Mouse (Mus musculus) embryo, embryonic 10.5 days (tissue): Measurements from ENCODE around the gene Grtp1.

Source experiments
- DNase-seq: peaks from one replicate; pipeline ENCODE4 v3.0.0-alpha.2; 2015; ENCODE audit warnings: low spot score

Grtp1 gene

DNA sequence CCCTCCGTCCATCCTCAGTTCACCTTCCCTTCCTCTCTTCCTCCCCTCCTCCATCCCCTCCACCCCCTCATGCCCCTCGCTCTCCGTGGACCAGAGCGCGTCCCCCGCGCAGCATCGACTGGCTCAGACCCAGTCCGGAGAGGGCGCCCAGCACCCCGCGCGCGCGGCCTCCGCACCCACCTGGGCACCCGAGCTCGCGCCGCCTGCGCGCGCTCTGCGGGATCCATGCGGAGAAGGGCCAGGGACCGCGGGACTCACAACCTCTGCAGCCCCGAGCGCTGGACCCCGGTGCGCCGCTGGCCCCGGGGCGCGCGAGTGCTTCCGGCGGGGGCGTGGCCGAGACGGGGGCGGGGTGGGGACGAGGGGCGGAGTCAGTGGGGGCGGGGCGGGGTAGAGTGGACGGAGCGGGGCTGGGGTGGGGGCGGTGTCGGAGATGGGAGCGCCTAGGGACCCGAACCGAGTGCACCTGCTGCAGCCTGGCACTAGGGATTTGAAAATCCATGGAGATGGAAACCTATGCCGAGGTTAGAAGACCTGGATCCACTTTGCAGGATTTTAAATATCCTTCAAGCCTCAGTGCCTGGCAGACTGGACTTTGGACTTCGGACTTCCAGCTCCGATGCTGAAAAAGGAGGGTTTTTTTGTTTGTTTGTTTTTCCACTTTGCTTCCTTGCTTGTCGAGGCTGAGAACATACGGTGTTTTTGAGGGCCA, at the start of gene Grtp1:
Grtp1 (minus strand) TSS at position 320 of the 712 bp plus-strand sequence.
- DNase-seq: peak; percentile 66

DNA sequence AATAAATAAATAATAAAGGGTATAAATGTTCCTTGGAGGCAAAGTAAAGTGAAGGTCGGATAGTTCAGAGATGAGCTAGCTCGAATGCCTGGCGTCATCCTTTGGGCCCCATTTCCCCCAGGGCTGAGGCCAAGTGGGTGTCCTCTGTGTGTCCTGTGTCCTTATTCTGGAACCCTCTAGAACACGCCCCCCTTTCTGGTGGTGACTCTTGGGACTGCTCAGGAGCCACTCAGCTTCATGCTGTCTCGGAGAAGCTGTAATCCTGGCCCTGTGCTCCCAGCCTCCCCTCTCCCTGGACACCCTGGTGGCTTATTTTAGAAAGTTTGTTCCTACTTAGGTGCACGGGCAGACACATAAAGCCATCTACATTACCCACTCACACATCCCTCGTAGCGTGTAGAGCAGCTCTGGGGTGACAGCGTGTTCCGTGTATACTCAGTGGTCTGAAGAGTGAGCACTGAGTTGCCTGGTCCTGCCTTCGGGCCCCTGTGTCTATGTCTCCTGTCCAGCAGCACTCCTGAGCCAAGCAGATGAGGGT, 44.0 kb upstream of the Grtp1 start:
- DNase-seq: no peak

DNA sequence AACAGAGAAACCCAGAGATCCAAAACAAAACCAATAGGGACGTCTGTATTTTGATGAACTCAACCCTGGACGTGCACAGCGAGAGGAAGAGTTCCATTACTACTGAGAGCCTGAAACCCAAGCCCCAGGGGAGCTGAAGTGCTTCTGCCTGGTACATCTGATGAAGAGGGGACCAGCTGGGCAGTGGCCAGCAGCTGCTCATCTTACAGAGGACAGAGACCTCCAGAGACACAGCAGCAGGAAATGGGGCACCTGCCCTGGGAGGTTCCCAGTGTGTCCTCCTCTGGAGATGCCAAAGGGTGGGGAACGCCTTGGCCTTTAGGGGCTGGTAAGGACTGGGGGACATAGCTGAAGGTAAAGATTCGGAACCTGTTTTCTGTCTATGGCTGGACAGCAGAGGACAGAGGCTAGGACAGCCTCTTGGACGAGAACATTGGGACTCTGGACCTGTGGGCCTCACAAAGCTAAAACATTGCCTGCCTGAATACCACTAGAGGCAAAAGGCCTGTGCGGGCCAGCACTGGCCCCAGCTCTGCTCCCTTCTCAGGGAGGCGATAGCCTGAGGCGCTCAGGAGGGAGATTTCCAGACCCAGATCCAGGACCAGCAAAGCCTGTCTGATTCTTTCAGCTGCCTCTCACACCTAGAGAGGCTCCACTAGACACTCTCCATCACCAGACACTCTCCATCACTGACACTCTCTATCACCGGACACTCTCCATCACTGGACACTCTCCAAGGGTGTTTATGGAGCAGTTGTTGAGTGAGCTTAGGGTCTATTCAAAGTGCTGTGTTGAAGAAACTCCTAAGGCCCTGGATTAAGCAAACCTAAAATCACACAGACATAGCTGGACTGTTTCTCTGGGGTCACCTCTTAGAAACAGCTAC, 42.8 kb upstream of the Grtp1 start:
- no peak for DNase-seq

DNA sequence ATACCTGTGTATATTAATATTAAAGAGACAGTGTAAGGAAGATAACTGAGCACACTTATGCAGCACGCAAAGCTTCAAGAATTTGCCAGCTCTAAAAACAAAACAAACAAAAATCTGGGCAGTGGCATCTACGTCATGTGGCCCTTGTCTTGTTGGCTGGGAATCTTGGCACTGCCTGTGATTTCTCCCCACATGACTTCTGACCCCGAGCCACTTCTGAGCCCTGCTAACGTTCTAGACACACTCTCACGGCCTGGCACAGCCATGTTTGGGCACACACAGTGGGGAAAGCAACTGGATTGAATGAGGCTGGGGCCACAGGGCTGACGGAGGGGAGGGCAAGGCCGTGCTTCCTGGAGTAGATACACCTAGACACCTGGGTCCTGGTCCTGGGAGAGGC, 40.3 kb upstream of the Grtp1 start:
- DNase-seq: no peak

DNA sequence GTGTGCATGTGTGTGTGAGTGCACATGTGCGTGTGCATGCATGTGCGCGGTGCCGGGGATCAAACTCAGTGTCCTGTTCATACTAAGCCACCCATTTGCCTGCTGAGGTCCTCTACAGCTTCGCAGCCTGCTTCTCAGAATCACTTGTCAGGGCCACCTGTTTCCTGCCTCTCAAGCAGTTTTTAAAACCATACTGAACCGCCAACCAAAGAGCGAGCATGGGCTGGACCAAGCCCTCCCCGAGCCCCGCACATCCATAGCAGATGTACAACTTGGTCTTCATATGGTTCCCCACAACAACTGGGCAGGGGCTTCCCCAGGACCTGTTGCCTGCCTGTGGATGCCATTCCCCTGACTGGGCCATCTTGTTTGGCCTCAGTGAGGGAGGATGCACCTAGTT, 39.6 kb upstream of the Grtp1 start:
- DNase-seq: no peak

DNA sequence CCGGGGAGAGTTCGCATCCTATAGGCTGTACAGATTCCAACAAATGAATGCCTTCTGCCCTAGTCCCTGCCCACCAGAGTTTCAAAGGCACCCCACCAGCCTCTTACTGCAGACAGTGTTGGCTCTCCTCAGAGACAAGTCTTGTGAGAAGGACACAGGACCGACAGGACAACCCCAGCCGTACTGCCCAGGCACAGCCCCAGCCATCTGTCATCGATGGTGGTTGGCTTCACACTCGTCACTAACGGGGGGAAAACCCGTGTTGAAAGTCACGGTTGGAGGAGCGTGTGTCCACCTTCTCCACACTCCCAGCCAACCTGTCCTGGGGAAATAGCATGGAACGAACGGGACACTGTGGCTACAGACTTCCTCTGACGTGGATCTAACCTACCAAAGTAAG, 34.4 kb upstream of the Grtp1 start:
- no peak for DNase-seq

DNA sequence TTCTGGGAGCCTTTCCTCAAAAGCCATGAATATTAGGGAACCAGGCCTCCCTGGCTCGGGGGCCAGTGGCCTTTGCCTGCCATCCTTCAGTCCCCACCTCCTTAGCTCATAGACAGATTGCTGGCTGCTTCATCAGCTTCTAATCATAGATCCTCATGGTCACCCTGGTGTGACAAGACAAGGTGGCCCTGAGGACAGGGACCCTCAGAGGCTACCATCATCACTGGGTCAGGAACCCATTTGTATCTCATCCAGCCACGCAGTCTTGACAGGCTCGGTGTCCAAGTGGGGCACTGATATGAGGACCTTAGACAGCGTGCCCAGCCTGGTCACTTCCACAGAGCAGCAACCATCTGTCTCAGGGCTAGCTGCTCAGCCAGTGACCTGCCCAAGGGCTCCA, 30.1 kb upstream of the Grtp1 start:
- DNase-seq: no peak

DNA sequence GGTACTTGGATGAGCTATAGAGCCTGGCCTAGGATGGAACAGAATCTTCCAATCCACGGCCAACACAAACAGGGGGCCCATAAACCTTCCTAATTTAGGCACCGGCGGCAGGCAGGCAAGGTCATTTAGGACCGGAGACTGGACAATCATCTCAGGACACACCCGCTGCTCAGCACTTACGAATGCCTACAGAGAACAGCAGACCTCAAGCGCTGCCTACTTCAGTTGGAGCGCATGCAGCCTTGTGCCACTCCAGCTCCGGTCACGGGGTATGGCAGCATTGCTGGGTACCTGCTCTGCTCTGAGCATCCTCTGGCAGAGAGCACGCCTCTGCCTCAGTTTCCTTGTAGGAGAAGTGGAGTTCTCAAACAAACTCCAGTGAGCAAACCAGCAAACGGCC, 29.4 kb upstream of the Grtp1 start:
- DNase-seq: no peak

DNA sequence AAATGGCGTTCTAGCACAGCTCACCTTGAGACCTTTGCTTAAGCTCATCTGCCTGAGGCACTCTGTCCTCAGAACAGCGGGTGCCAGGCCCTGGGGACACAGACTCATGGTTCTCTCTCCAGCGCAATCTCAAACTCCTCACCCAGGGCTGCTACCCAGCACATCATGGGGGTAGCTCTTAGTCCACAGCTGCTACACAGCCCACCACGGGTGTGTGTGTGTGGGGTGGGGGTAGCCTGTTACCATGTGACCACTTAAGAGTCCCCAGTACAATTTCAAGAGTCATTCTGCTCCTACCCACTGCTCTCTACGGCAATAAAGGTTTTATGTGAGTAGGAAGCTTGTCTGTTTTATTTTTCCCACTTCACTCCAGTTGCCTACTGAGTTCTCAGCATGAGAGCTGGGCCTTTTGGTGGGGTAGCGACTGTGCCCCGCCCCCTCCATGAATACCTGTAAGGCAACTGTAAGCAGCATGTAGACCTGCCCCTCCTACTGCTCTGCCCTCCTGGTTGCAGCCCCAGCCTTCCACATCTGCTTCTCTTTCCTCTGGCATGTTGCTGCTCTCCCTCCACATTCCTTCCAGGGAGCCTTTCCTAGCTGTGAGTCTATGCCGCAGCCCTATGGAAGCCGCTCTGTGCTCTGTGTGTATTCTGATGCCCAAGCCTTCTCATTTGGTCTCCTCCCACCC, 28.6 kb upstream of the Grtp1 start:
- no peak for DNase-seq

DNA sequence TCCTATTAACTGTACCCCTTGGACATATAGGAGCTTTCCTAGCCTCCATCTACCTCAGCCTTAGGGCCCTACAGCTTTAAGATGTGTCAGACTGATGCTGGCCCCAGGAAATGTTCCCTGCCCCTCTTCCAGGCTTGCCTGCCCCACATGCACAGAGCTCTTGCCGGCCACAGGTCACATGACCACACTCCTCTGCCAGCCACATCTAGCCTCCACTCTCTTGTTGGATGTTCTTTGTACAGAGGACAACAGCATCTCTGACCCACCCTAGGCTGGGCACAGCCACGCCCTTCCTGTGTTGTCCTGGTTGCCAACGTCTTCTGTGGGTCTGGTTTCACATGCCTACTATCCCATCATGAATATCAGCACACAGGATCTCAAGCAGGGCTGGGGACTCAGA, 26.8 kb upstream of the Grtp1 start:
- DNase-seq: no peak

DNA sequence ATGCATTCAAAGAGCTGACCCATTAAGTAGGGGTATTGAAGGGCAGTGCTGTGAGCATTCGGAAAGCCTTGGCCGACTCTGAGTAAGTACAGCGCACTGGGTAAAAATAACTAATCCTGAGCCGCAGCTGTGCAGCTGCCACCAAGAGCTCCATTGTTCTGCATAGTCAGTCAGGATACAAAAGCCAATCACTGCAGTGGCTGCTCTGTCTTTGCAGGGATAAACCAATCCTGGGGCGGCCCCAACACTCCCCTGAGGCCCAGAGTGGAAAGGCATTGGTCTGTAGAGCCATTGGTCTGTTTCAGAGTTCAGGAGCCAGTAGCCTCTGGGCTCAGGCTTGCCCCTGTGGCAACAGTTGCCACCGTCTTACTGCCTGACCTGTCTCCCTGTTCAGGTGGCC, 25.9 kb upstream of the Grtp1 start:
- DNase-seq: peak; percentile 54

DNA sequence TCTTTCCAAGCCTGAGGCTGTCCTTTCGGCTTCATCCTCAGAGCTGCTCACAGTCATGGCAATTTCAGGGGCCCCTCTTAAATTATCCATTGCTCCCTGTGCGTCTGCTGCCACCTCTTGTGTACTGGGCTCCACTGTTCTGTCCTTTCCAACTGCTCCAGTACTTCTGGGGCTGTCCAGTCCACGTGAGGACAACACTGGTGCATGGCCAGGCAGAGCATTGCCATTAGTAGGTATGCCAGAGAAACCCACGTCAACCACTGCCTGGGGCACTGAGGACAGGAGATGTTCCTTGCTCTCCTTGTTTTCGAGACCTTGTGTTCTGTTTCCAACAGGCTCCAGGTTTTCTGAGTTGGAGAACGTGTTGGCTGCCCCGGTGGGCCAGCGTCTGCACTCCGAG, 24.0 kb upstream of the Grtp1 start:
- DNase-seq: no peak

DNA sequence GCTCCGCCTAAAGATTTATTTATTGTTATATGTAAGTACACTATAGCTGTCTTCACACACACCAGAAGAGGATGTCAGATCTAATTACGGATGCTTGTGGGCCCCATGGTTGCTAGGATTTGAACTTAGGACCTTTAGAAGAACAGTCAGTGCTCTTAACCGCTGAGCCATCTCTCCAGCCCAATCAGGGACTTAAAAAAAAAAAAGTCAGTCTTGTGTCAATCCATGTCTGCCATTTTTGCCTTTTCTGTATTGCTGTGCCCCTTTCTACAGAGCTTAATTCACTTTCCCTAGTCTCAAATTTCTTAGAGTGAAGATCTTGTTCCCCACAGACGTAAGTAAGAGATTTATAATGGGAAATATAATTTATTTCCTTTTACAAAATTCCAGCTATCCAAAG, 18.0 kb upstream of the Grtp1 start:
- DNase-seq: no peak

DNA sequence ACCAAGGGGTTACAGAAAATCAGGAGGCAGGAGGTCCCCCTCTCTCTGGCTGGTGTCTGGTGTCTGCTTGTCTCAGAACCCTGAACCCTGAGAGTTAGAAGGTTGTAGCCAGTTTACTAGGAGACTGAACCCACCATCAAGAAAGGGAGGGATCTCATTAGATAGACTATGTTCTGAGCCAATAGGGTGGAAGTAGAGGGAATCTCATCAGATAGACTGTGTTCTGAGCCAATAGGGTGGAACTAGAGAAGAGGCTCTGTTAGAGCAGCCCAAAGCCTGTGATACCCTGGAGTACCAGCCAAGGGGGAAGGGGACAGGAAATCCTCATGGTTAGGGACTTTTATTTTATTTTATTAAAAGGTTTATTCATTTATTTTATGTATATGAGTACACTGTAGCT, 17.6 kb upstream of the Grtp1 start:
- DNase-seq: no peak

DNA sequence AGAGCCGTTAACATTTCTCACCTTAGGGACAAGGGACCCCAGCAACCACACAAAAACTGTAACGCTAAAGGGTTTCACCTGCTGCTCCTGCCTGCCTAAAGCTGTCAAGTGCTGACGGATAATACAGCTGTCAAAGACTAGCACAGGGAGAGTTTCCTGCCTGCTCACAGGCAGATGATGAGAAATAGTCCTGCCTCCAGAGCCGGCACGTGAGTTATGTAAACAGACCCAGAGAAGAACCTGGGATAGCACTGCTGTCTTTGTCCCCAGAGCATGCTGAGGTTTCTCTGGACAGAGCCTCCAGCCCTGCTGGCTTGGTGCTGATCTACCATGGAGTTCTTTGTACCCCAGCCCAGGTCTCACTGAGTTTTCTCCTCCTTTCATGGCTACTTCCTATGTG, 16.7 kb upstream of the Grtp1 start:
- no peak for DNase-seq

DNA sequence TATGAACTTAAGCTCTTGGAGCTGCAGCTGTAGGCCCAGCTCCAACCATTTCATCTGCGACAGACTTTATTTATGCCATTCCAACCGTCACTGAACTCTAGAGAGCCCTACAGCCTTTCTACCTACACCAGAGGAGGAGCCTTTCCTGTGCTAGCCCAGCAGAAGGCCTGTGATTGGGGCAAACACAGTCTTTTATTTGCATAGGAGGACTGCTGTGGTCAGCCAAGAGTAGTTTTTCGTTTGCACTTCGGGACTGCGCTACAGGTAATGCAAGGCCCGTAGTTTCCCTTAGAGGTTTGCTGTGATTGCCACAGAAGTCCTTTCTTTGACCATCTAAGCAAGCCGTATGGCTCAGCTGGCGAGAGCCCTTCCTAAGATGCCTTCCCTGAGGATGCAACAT, 16.0 kb upstream of the Grtp1 start:
- no peak for DNase-seq

DNA sequence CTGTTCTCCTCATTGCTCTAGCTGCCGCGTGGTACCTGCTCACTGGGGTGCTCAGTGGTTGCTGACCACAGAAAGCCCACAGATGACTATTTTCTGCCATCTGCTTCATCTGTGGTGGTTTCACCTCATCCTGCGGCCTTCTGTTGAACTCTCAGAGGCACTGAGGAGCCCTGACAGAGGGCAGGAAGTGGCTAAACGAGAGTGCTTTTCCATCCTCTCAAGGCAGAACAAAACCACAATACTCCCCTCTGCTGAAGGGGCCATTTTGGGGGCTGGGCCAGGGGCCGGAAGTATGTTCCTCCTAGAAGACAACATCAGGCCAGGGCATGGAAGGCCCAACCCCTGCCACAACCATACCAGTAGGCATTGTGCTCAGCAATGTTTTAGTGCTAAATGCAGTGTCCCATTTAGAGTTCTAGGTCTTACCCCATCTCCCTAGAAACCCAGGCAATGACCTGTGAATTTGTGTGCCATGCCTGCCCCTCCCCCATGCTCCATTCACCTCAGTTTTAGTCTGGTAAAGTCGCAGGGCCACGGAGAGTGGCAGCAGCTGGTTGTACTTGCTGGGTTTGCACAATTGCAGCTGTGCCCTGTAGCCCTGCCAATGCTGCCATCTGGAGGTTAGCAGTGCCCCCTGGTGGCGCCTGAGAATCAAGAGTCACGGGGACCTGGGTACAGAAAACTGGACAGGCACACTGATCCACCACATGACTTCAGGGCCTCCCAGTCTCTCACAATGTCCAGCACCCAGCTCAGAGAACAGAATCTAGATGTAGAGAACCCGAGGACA, 13.3 kb upstream of the Grtp1 start:
- peak; percentile 91 for DNase-seq

DNA sequence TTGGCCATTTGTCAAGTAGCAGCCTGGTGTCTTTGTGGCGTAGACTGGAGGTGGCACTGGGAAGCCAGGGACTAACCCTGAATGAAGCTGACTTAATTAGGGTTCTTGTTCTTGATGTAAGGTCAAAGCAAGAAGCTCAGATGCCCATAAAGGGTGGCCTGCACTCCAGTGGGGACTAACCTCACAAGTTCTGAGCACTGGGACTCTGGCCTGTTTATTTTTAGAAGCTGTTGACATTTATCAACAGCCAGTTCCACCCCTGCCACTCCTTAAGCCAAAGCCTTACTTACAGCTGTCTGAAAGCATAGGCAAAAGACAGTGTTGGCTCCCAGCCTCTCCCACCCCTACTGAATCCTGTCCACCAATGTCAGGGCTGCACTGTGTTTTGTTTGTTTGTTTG, 9.3 kb upstream of the Grtp1 start:
- no peak for DNase-seq

DNA sequence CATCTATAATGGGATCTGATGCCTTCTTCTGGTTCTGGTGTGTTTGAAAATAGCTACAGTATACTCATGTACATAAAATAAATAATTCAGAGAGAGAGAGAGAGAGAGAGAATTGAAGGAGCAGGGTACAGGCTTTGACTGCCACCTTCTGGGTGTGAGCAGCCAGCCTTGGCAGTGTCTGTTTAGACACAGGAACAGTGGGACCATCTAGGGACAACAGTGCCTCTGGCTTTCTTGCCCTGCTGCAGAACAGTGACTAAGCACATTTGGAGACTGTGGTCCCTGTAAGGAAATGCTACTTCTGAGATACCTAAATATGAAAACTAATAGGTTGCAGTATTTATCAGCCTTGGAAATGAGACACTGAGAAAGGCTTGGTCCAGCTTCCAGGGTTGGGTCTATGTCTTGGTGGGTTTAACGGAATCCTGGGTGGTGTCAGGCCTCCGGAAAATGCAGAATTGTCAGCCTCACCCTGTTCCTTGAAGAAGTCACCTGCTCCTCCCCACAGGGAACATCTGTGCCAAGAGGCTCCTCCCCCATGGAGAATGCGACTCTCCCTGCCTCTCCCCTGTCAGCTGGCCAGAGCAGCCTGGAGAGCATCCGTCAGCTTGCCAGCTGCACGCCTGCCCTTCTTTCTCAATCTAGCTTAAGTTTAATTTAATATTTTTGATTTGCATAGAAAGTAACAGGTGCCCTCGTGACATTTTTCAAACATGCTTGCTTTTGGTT, 8.4 kb upstream of the Grtp1 start:
- no peak for DNase-seq

DNA sequence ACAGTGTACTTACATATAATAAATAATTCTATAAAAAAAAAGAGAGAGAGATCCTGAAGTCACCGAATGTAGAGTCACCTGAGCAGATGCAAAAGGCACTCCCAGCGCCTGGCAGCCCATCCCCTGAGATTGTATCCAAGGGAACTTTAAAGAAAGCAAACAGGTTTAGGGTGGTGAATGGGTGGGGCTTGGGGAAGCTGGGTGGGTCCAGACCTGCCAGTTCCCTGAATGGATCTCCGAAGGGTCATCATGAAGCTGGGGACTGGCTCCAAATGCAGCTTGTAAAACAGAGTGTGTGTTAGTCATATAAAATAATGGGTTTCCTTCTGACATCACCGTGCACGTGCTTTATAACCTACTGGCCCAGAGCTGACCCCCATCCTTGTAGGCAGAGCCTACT, 5.9 kb upstream of the Grtp1 start:
- DNase-seq: no peak

DNA sequence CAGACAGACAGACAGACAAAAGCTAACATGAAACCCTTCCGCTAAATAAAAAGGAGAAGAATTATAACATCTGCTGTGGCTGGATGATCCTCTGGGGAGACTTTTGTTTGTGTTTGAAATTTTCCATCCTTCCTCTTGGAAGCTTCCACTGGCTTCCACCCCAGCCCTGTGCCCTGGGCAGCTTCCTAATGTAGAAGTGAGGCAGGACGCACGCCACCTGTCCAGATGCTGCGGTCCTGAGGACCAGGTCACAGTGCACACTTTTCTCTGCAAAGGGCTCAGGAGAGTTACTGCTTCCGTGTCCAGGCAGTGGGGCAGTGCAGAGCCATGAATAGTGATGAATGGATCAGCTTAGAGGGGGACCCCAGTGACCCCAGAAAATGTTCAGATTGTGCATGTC, 4.9 kb upstream of the Grtp1 start:
- no peak for DNase-seq
